Mouse (Mus musculus) induced T-regulatory cell, adult 2 months (primary cell): ENCODE results near the gene 4930563M21Rik.
"Not testable (repeated sequence)": the region's sequence is repeated elsewhere in the genome, so short reads cannot be mapped to it uniquely, and the experiment has no call there.

Experiments
- DNase-seq: peaks from one replicate; pipeline ENCODE4 v3.0.0-alpha.2; 2012; ENCODE audit warnings: low read depth

The 4930563M21Rik gene

DNA sequence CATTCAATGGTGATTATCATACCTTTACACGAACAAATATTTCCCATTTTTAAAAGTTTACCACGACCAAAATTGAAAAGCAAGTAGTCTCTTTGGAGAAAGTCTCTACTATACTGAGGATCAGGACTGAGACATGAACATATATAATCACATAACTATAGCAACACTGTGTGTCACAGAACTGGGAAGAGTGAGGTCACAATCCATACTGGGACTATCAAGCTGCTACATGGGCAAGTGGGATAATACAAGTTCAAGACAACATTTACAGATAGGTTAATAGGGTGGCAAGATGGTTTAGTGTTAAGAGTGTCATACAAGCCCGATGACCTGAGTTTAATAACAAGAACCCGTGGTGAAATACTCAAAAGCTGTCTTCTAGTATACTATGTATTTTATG, at the start of gene 4930563M21Rik:
Gene 4930563M21Rik (minus strand): TSS at position 101 of the 400 bp plus-strand sequence.
- DNase-seq, result no peak

DNA sequence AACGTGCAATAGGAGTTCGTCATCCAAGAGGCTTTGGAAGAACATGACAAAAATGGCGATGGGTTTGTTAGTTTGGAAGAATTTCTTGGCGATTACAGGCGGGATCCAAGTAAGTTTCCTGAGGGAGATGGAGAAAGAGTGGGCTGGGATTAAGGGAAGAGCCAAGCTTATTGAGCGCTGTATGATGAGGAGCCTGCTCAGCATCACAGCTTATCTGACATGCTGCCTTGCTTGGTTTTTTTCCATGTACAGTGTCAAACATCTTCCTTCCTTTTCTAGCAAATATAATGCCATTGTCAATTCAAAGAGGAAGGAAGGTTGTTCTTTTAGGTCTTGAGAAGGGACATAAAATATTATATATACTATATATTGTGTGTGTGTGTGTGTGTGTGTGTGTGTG, 45.8 kb upstream of the 4930563M21Rik start:
- DNase-seq, result no peak

DNA sequence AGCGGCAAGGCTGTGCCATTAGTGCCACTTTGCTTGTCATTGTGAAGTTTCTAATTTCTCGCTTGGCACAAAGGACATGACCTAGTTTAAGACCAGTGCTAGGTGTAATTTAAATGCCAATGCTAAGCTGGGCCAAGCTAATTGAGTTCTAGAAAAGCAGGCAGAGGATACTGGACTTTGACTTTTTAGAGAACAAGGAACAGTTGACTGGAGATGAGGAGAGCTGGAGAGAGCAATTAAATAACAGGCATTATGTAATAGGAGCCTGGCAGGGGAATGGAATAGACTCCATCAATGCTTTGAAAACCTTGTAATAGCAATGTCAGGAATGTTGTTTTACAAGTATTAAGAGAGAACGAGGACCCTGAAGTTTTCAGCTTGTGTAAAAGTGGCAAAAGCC, 43.4 kb upstream of the 4930563M21Rik start:
- no peak for DNase-seq

DNA sequence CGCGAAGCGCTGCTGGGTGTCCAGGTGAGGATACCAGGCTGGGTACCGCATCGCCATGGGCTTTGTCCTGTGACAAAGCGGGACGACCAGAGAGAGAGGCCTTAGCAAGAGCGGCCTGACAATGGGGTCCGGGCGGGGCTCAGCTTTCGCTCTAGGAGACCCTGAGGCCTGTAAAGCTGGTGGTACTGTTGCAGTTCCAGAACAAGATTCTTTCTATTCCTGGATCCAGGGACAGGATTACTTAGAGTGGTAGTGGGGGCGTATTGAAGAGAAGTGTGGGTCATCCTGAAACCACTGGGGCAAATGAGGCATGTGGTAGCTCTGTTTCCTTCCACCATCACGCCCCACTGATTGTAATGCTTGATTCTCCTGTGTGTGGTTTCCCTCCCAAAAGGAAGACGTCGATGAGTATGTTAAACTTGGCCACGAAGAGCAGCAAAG, 31.9 kb upstream of the 4930563M21Rik start:
- peak; percentile 67 for DNase-seq

DNA sequence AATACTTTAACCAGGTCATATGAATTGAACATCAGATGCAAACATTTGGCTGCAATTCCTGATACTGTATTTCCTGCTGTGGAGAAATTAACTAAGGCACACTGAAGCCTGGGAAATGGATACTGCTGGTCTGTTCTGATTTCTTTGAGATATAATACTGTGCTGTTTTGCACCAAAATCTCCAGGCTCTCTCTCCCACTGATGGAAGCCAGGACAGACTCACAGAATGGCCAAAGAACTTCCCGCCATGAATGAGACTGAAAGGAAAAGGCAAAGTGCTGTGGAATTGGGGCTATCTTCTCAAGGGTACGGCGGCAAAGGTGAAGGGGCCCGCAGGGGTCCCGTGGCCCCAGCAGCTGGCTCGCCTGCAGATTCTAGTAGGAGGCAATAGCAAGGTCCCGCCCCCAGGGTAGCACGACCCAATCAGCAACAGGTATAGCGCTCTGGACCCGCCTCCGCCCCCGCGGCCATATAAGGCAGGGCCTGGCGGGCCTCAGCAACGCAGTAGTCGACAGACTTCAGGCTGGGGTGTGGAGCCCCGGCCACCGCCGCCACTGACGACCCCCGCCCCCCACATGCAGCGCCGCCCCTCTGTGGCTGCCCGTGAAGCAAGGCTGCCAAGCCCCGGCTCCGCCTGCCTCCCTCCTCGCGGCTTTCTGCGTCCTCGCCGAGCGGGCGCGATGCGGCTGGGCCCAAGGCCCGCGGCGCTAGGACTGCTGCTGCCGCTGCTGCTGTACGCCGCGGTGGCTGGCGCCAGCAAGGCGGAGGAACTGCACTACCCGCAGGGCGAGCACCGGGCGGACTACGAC, 31.2 kb upstream of the 4930563M21Rik start, which contains the start of gene Rcn2:
Gene Rcn2 (plus strand): TSS at position 474 of the 809 bp plus-strand sequence.
- peak; percentile 96 for DNase-seq

DNA sequence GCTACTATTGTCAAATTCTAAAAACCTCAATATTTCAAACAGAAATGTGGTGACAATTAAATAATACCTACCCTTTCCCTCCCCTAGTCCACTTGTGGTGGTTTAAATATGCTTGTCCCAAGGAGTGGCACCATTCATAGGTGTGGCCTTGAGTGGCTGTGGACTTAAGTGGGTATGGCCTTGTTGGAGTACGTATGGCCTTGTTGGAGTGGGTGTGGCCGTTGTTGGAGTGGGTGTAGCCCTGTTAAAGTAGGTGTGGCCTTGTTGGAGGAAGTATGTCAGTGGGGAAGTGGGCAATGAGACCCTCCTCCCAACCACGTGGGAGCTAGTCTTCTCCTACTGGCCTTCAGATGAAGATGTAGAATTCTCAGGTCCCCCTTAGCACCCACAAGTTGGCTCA, 21.9 kb upstream of the 4930563M21Rik start:
- no peak for DNase-seq

DNA sequence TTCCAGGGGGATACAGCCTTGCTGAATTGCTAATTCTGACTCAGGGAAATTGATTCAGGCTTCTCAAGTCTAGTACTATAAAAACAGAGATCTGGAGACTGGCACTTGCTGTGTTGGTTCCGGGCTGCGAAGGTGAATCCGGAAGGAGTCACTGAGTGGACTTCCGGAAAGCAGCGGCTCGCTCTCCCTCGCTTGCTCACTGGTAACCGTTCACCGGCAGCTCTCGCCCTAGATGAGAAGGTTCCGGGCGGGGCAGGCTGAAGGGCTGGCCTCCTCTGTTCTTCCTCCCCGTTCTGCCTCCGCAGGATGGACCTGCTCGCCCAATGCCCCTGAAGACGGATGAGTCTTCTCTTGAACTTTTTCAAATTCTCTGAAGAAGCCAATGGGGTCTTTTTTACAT, 16.9 kb upstream of the 4930563M21Rik start:
- DNase-seq, result no peak

DNA sequence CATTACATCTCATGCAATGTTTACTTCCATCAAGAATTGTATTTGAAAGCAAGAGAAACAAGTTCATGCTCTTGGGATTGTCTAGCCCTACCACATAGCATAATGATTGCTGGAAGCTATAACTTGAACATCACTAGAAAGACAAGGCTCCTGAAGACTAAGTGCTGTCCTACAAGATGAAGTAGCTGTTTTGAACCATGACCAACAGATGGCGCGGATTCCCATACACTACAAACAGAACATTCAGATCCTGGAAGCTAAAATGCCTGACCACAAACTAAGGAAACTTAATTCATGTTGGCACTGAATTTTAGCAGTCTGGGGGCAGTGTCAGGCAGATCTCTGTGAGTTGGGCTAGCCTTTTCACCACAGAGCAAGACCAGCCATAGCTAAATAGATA, 14.4 kb upstream of the 4930563M21Rik start:
- no peak for DNase-seq

DNA sequence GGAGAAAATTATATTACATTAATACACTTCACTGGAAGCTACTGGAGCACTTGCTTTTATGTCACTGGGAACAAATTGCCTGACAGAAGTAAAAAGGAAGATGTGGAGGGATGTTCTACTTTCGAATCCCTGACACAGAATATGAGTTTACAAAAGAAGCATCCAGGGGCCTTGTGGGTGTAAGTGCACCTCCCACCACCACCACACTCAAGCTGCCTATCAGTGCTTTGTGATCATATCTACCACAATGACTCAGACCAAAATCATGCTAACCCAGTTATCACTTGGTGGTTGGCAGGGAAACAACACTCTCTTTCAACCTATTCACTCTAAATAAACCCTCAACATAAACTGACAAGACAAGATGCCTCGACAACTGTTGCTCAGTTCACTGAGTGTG, 5.7 kb downstream of the 4930563M21Rik start:
- DNase-seq, result not testable (repeated sequence)

DNA sequence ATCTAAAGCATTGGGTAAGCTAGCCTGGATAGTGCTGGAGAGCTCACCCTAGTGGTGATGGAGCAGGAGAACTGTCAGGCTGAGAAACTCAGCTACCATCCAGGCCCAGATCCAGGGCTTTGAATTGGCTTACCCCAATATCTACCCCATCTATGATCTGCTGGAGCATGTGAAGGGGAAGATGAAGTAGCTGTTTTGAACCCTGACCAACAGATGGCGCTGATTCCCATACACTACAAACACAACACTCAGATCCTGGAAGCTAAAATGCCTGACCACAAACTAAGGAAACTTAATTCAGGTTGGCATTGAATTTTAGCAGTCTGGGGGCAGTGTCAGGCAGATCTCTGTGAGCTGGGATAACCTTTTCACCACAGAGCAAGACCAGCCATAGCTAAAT, 63.5 kb downstream of the 4930563M21Rik start:
- DNase-seq, result peak; percentile 77

DNA sequence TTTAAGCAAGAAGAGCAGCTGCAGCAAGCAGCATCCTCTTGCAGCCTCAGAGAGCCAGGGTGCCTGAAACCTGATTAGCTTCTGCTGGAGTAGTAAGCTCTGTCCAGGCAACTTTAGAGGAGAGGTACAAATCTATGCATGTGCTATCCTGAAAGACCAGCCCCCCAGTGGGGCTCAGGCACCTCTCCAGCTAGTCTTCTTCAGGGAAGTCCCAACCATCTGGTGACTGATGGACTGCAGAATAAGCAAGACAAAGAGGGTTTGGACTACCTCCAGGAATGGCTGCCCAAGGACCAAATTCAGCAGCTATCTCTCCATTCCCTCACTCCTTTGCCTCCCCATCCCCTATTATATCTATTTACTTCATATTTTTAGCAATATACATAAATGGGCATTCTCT, 69.0 kb downstream of the 4930563M21Rik start:
- DNase-seq, result no peak

DNA sequence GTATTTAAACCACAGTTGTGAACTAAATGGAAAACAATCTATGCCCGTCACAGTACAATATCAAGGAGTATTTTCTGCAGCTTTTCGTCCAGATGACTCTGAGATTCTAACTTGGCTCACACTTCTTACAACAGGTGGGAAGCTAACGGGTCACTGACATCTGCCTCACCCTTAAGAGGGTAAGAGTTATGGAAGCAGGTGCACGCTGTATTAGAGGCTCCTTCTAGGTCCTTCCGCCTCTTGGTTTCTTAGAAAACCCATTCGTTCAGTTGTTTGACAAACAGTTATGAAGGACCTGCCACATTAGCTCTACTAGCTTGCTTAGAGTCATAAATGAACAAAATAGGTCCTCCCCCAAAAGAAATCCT, 71.7 kb downstream of the 4930563M21Rik start:
- DNase-seq, result no peak

DNA sequence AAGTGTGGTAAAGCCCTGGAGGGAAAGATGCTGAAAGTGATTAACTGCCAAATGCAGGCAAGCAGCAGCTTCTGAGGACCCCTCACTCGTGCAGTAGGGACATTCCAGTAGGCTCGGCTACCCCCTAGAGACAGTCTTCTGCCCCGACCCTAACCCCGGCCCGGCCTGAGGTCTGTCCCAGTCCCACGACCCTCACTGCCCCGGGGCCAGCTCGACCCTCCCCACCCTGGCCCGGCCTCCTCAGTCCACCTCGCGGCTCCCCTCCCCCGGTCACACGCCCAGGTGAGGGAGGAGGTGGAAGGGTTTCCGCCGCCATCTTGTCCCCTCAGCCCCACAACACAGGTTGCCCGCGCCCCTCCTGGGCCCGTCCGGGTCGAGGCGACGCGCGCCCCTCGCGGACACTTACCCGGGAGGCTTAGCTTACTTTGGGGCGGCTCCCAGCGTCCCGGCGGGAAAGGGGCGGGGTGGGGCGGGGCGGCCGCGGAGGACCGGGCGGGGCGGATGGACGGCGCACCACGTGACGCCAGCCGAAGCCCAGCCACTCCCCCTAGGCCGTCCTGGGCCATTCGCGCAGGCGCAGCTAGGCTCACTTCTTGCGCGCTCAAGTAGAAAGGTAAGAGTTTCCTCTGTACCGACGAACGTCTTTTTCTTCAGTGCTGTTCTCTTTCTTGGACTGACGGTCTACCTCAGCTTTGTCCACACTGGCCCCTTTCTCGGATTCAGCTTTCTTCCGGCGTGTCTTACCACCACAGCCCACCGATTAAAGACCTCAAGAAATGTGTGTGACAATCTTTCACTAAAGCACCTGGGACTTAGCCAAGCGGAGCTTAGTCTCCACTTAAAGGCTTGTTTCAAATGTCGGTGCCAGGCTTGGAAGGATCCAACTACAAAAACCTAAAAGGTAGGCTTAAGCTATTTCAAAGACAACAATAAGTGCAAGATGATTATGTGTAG, 72.4 kb downstream of the 4930563M21Rik start, which contains the start of gene Scaper:
Gene Scaper (minus strand): TSS at position 456 of the 954 bp plus-strand sequence.
- peak; percentile 97 for DNase-seq

DNA sequence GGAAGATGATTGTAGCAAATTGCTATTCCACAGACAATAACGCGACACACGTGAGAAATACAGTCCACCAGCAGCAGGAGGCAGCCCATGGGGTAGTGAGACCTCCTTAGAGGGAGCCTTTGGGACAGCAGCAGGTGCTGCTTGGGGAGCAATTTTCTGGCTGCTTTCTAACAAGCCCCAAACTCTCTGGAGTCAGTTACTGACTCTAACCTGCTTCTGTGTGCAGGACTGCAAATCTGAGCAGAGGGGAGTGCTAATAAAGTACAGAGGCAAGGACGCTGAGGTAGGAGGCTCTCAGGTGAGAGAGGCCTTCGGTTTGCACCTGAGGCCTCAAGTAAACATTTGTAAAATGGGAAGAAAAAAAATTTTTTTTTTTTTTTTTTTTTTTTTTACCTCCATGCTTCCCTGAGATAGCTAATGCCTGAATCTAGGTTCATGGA, 73.1 kb downstream of the 4930563M21Rik start:
- no peak for DNase-seq

DNA sequence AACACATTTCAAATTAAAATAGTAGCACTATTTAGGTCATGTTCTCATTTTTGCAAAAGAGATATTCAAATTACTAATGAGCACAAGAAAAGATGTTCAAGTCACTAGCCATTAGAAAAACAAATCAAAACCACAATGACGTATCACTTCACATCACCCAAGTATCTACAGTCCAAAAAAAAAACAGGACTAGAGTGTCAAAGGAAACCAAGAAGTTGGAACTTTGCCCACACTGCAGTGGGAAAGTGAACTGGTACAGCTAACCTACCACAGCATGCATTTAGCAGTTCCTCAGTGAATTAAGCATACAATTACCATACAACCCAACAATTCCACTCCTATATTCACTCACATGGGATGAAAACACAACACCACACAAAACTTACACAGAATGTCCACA, 77.9 kb downstream of the 4930563M21Rik start:
- peak; percentile 9 for DNase-seq

DNA sequence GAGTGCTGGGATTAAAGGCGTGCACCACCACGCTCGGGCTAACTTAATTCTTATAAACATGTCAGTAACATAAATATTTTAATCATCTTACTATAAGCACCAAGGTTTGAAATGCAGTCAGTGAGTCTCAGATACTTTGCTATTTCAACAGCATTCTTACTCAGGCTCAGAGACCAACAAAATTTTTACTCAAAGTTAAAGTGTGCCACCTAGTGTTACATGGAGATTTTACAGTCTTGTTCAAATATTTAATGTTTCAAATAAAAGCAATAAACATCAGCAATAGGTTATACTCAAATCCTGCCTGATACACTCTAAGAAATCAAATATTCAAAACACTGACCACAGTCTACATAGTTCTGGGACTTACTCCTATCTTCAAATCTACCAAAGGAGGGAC, 91.8 kb downstream of the 4930563M21Rik start:
- DNase-seq, result peak; percentile 69

DNA sequence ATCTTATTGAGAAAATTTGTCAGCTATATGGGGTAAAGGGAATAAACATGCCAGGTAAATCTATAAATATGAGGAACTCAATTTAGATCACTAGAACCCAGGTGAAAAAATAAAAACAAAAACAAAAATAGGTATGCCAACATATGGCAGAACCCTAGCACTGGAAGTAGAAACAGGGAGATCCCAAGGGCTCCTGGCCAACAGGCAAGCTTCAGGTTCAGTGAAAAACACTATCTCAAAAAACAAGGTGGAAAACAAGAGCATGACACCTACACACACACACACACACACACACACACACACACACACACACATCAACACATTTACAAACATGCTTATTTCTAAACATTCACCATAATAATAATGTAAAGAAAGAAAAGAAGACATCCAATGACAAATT, 93.6 kb downstream of the 4930563M21Rik start:
- no peak for DNase-seq
